Mouse (Mus musculus) heart, adult 9 months (tissue): ENCODE results near the gene Mrpl49.

Experiments used
- DNase-seq, 2 experiments: peaks; one replicate each; pipeline ENCODE4 v3.0.0; 2022; ENCODE audit warnings: low spot score in 2 of 2

Mrpl49 gene

GRCm38 (mm10) chr19:6057313-6058096, at the start of gene Mrpl49, which contains the start of gene Fau:
Mrpl49 (minus strand) TSS chr19:6057785.
Fau (plus strand) TSS chr19:6057844.
- peak; percentile 99 for DNase-seq

GRCm38 (mm10) chr19:6105586-6105985, 48.0 kb upstream of the Mrpl49 start, which contains the start of gene Naaladl1:
Naaladl1 (plus strand) TSS chr19:6105782.
- DNase-seq, result no peak

- DNase-seq, result no peak
These were observed 46.9 kb upstream of the Mrpl49 start for GRCm38 (mm10) chr19:6104476-6104875.

- DNase-seq, result no peak
These were observed 44.7 kb upstream of the Mrpl49 start for GRCm38 (mm10) chr19:6102169-6102853.

- no peak for DNase-seq
These were observed 43.6 kb upstream of the Mrpl49 start for GRCm38 (mm10) chr19:6101186-6101585.

- DNase-seq, result no peak
These were observed 40.3 kb upstream of the Mrpl49 start for GRCm38 (mm10) chr19:6097847-6098246.

GRCm38 (mm10) chr19:6094119-6094518, 36.5 kb upstream of the Mrpl49 start, which contains the start of gene AC131692.1:
AC131692.1 (plus strand) TSS chr19:6094419.
- DNase-seq, result no peak

GRCm38 (mm10) chr19:6088841-6089240, 31.3 kb upstream of the Mrpl49 start:
- DNase-seq, result no peak

- DNase-seq, result no peak
These were observed 27.9 kb upstream of the Mrpl49 start for GRCm38 (mm10) chr19:6085417-6085879.

GRCm38 (mm10) chr19:6084478-6085248, 27.1 kb upstream of the Mrpl49 start, which contains the start of the genes Zfpl1 and Cdca5:
Zfpl1 (minus strand) TSS chr19:6084956.
Cdca5 (plus strand) TSS chr19:6084983.
- DNase-seq, result peak; percentile 94 to 96

- DNase-seq, result no peak
These were observed 24.6 kb upstream of the Mrpl49 start, which contains the start of gene Gm28374 for GRCm38 (mm10) chr19:6082156-6082555. Gm28374 (minus strand) TSS chr19:6082256.

- no peak for DNase-seq
These were observed 22.4 kb upstream of the Mrpl49 start, which contains the start of gene Tmem262 for GRCm38 (mm10) chr19:6079983-6080480. Tmem262 (plus strand) TSS chr19:6080033.

GRCm38 (mm10) chr19:6076564-6077393, 19.2 kb upstream of the Mrpl49 start, which contains the start of gene Vps51:
Vps51 (minus strand) TSS chr19:6077231.
- peak; percentile 83 to 86 for DNase-seq

GRCm38 (mm10) chr19:6073889-6074288, 16.3 kb upstream of the Mrpl49 start:
- DNase-seq, result no peak

- no peak for DNase-seq
These were observed 13.7 kb upstream of the Mrpl49 start for GRCm38 (mm10) chr19:6071261-6071660.

- no peak for DNase-seq
These were observed 13.1 kb upstream of the Mrpl49 start for GRCm38 (mm10) chr19:6070571-6071250.

GRCm38 (mm10) chr19:6069851-6070250, 12.3 kb upstream of the Mrpl49 start:
- no peak for DNase-seq

- no peak for DNase-seq
These were observed 11.4 kb upstream of the Mrpl49 start for GRCm38 (mm10) chr19:6068951-6069350.

- peak; percentile 91 to 93 for DNase-seq
These were observed 10.3 kb upstream of the Mrpl49 start, which contains the start of gene Tm7sf2 for GRCm38 (mm10) chr19:6067724-6068415. Tm7sf2 (minus strand) TSS chr19:6068373.
